Mouse (Mus musculus) cerebellum, adult 2 months (tissue): ENCODE measurements around the gene Hist1h1c. TPM values are rescaled to one million over a fixed set of nuclear protein-coding genes. Genes with fewer than 3 reads are reported as not detected.

Experiments used
- DNase-seq, 2 experiments: peaks; one replicate each; pipeline ENCODE4 v3.0.0; 2021
- H3K27ac ChIP-seq: fragments of 200-500 bp; 2 replicates; pipeline ENCODE4 v1.5.1; 2012; ENCODE audit warnings: low read length, control low read depth, inconsistent platforms; ENCODE audit not compliant: insufficient read depth
- H3K27me3 ChIP-seq: fragments of 200-500 bp; 2 replicates; pipeline ENCODE4 v1.6.1; 2012; ENCODE audit warnings: inconsistent platforms, mild to moderate bottlenecking, low read length, moderate library complexity; ENCODE audit not compliant: control insufficient read depth, insufficient read depth
- H3K4me1 ChIP-seq: fragments of 200-500 bp; 2 replicates; pipeline ENCODE4 v1.6.1; 2011; ENCODE audit warnings: low read length; ENCODE audit not compliant: control insufficient read depth, insufficient read depth
- H3K4me3 ChIP-seq: fragments of 200-500 bp; replicated peaks from 2 replicates; pipeline ENCODE3; 2011; ENCODE audit warnings: mild to moderate bottlenecking, low read depth, low read length, control low read depth; ENCODE audit not compliant: insufficient read depth
- CTCF ChIP-seq: fragments of 200-500 bp; IDR thresholded peaks from 2 replicates; pipeline ENCODE4 v1.5.1; 2011; ENCODE audit warnings: low read depth, mild to moderate bottlenecking, control low read depth, low read length, moderate library complexity, borderline replicate concordance; ENCODE audit not compliant: insufficient read depth
- POLR2A ChIP-seq: fragments of 200-500 bp; IDR thresholded peaks from 2 replicates; pipeline ENCODE4 v1.6.1; 2011; ENCODE audit warnings: low read length, control low read depth, borderline replicate concordance; ENCODE audit not compliant: insufficient read depth
- WGBS: fragments of 180-500 bp; shearing (Covaris S2); methylation state at CpG from one replicate; pipeline ENCODE4 v1.1.7; 2018; 5-methylcytosine and 5-hydroxymethylcytosine counted together
- polyA plus RNA-seq: library from polyadenylated mRNA; depleted of rRNA; stranded (reverse); fragments of >200 nt; gene quantifications from 2 replicates; pipeline ENCODE4 v1.2.3, GENCODE M21; 2012; rRNA removed

Hist1h1c gene
- polyA plus RNA-seq, 1 experiment: 34.6 TPM

GRCm38 (mm10) chr13:23778339-23778738 lies 39.7 kb downstream of the Hist1h1c start:
- H3K27ac ChIP-seq: no peak overlapping the region
- TF ChIP-seq CTCF (no peak), POLR2A (no peak)

GRCm38 (mm10) chr13:23779025-23779424 lies 40.4 kb downstream of the Hist1h1c start:
- Histone ChIP-seq H3K4me3 (no peak overlapping the region), H3K4me1 (no peaks in the 10 kb centered on the region), H3K27me3 (no peaks in the 10 kb centered on the region), H3K27ac (no peak overlapping the region)
- TF ChIP-seq CTCF (no peak), POLR2A (no peak)
- WGBS: 88% methylated on average over 4 of the region's 4 CpGs
- no peak for DNase-seq

More at GRCm38 (mm10) chr13:23778339-23778738, 39.7 kb downstream of the Hist1h1c start:
- no peak for DNase-seq
- H3K27me3 ChIP-seq: no peaks in the 10 kb centered on the region
- H3K4me1 ChIP-seq: no peaks in the 10 kb centered on the region
- H3K4me3 ChIP-seq: no peak overlapping the region
- 95% methylated on average over 7 of the region's 7 CpGs for WGBS

Other genes with a start within 250 kb of the Hist1h1c start
- gene Btn2a2, start 250.0 kb upstream of the Hist1h1c start, polyA plus RNA-seq: 0.20 and 0.21 TPM in 2 replicates
- gene Hist1h4h, start 207.8 kb upstream of the Hist1h1c start, polyA plus RNA-seq: 33.0 and 35.8 TPM in 2 replicates
- 0.60 and 2.4 TPM in 2 replicates for gene Hist1h2af, start 204.9 kb upstream of the Hist1h1c start, polyA plus RNA-seq
- gene Hist1h3g, start 203.4 kb upstream of the Hist1h1c start, polyA plus RNA-seq: 0.29 TPM in 1 of 2 replicates, not detected in the other
- gene Hist1h2bh, start 195.4 kb upstream of the Hist1h1c start, polyA plus RNA-seq: 0.33 and 0.34 TPM in 2 replicates
- gene Hist1h3f, start 194.8 kb upstream of the Hist1h1c start, polyA plus RNA-seq: 0.32 and 0.33 TPM in 2 replicates
- gene Hist1h4f, start 187.2 kb upstream of the Hist1h1c start, polyA plus RNA-seq: 4.7 and 7.0 TPM in 2 replicates
- gene Hist1h1d, start 185.5 kb upstream of the Hist1h1c start, polyA plus RNA-seq: 0.05 and 0.14 TPM in 2 replicates
- 1.5 and 3.2 TPM in 2 replicates for gene Hist1h3e, start 176.4 kb upstream of the Hist1h1c start, polyA plus RNA-seq
- gene Hist1h2ae, start 167.6 kb upstream of the Hist1h1c start, polyA plus RNA-seq: 0.33 and 0.60 TPM in 2 replicates
- 7.3 and 9.3 TPM in 2 replicates for gene Hist1h2bg, start 167.4 kb upstream of the Hist1h1c start, polyA plus RNA-seq
- 0.65 and 0.98 TPM in 2 replicates for gene Hist1h2bf, start 164.6 kb upstream of the Hist1h1c start, polyA plus RNA-seq
- 1.2 and 1.9 TPM in 2 replicates for gene Hist1h2ad, start 164.4 kb upstream of the Hist1h1c start, polyA plus RNA-seq
- gene Hist1h3d, start 163.0 kb upstream of the Hist1h1c start, polyA plus RNA-seq: 2.0 and 2.8 TPM in 2 replicates
- gene Hist1h4d, start 157.2 kb upstream of the Hist1h1c start, polyA plus RNA-seq: 5.8 and 8.0 TPM in 2 replicates
- gene Hist1h2be, start 117.7 kb upstream of the Hist1h1c start, polyA plus RNA-seq: 4.2 and 5.5 TPM in 2 replicates
- 4.1 and 6.1 TPM in 2 replicates for gene Hist1h1e, start 116.2 kb upstream of the Hist1h1c start, polyA plus RNA-seq
- 0.85 and 1.1 TPM in 2 replicates for gene Hist1h2ac, start 54.9 kb upstream of the Hist1h1c start, polyA plus RNA-seq
- gene Hist1h2bc, start 54.6 kb upstream of the Hist1h1c start, polyA plus RNA-seq: 109 and 119 TPM in 2 replicates
- not detected in 2 replicates for gene Hist1h1t, start 43.0 kb upstream of the Hist1h1c start, polyA plus RNA-seq
- gene Hist1h4c, start 40.4 kb upstream of the Hist1h1c start, polyA plus RNA-seq: 5.8 and 9.1 TPM in 2 replicates
- 6.2 and 7.1 TPM in 2 replicates for gene Hfe, start 28.0 kb upstream of the Hist1h1c start, polyA plus RNA-seq
- gene Hist1h3c, start 6.8 kb downstream of the Hist1h1c start, polyA plus RNA-seq: 0.23 and 0.30 TPM in 2 replicates
- gene Hist1h2bb, start 7.9 kb downstream of the Hist1h1c start, polyA plus RNA-seq: 0.56 and 0.97 TPM in 2 replicates
- 1.1 TPM in 1 of 2 replicates, not detected in the other for gene Hist1h2ab, start 12.3 kb downstream of the Hist1h1c start, polyA plus RNA-seq
- 0.40 TPM in 1 of 2 replicates, not detected in the other for gene Hist1h3b, start 13.5 kb downstream of the Hist1h1c start, polyA plus RNA-seq
- 4.8 and 5.4 TPM in 2 replicates for gene Hist1h4b, start 18.2 kb downstream of the Hist1h1c start, polyA plus RNA-seq
- 3.5 and 4.7 TPM in 2 replicates for gene Hist1h4a, start 22.4 kb downstream of the Hist1h1c start, polyA plus RNA-seq
- 0.43 and 1.2 TPM in 2 replicates for gene Hist1h3a, start 23.6 kb downstream of the Hist1h1c start, polyA plus RNA-seq
- gene Hist1h1a, start 24.9 kb downstream of the Hist1h1c start, polyA plus RNA-seq: 0.52 TPM in 1 of 2 replicates, not detected in the other
- gene Trim38, start 31.1 kb downstream of the Hist1h1c start, polyA plus RNA-seq: 0.08 and 0.10 TPM in 2 replicates
- not detected in 2 replicates for gene Slc17a2, start 68.2 kb downstream of the Hist1h1c start, polyA plus RNA-seq
- 0.02 TPM in 1 of 2 replicates, not detected in the other for gene Slc17a3, start 100.6 kb downstream of the Hist1h1c start, polyA plus RNA-seq
- gene Slc17a1, start 128.9 kb downstream of the Hist1h1c start, polyA plus RNA-seq: not detected in 2 replicates
- not detected in 2 replicates for gene Slc17a4, start 176.2 kb downstream of the Hist1h1c start, polyA plus RNA-seq
- not detected in 2 replicates for gene Hist1h2ba, start 195.3 kb downstream of the Hist1h1c start, polyA plus RNA-seq
- not detected in 2 replicates for gene Hist1h2aa, start 195.7 kb downstream of the Hist1h1c start, polyA plus RNA-seq